Mouse (Mus musculus) thymus, adult 18-20 months (tissue): ENCODE results near the gene Slc7a7.
A peak's percentile ranks its signal among the peaks of the same experiment; 100 is the strongest.

Experiments
- DNase-seq, 2 experiments: peaks; one replicate each; pipeline ENCODE4 v3.0.0; 2022; ENCODE audit warnings: mixed read lengths in 2 of 2

Gene Slc7a7

DNA sequence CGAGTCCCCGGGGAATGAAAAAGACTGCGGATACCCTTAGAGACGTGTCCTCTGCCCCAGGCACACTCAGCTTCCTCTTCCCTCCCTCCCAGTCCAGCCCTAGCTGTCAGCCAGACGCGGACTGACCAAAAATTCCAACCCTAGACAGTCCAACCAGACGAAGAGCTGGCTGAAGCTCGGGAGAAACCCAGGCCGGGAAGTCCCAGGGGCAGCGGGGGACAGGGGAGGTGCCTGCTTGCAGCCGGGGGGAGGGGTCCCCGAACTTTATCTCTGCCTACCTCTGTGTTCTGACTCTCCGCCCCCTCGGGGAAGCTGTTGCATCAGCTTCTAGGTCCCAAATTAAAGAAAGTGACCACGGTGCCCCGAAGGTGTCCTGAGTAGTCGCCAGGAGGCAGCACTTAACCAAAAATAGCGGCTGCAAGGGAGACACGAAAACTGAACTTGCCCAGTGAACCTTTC, at the start of gene Slc7a7:
TSS of gene Slc7a7 (minus strand) at position 158 of the 459 bp plus-strand sequence.
- DNase-seq: no peak

DNA sequence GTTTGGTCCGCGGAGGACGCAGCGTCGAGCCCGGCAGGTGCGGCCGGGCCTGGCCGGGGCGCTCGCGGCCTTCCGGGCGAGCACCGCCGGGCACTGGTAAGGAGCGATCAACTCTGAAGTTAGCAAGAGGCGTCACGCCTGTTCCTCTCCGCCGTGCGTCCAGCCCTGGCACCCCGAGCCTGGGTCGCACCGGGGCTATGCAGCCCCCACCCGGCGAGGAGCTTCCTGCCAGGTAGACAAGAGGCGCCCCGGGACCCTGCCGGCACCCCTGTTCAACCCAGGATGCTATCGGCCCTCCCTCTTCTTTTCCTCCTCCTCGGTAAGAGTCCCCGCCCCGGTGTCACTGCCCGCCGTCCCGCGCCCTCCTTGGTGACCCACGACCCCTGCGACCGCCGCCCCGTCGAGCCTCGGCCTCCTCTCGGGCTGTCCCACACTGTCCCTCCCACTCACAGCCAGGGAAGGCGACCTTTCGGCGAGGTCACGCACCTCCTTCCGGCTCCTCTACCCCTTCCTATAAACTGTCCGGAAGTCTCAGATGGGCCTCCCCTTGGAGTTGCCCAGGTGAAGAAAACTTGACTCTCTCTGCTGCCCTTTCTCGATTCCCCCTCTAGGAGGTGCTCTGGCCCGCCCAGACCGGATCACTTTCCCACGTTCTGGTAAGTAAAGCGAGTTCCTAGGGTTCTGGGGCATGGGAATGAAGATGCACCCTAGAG, 46.9 kb upstream of the Slc7a7 start:
- DNase-seq: peak; percentile 71 to 82

DNA sequence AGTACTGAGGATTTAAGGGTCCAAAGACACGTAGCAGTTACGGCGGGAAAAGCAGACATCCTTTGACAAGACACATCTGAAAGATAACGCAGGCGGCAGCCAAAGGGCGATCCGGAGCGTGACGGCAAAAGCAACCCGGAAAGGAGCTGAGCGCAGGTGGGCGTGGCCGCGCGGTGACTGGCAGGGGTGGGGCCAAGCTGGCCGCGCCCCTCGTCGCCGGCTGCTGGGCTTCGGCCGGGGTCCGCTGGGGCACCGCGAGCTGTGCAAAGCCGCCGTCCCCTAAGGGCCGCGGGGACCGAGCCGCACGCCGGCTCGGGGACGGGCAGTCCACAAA, 46.3 kb upstream of the Slc7a7 start, which contains the start of gene Lrp10:
TSS of gene Lrp10 (plus strand) at position 179 of the 334 bp plus-strand sequence.
- DNase-seq: peak; percentile 86 to 89

DNA sequence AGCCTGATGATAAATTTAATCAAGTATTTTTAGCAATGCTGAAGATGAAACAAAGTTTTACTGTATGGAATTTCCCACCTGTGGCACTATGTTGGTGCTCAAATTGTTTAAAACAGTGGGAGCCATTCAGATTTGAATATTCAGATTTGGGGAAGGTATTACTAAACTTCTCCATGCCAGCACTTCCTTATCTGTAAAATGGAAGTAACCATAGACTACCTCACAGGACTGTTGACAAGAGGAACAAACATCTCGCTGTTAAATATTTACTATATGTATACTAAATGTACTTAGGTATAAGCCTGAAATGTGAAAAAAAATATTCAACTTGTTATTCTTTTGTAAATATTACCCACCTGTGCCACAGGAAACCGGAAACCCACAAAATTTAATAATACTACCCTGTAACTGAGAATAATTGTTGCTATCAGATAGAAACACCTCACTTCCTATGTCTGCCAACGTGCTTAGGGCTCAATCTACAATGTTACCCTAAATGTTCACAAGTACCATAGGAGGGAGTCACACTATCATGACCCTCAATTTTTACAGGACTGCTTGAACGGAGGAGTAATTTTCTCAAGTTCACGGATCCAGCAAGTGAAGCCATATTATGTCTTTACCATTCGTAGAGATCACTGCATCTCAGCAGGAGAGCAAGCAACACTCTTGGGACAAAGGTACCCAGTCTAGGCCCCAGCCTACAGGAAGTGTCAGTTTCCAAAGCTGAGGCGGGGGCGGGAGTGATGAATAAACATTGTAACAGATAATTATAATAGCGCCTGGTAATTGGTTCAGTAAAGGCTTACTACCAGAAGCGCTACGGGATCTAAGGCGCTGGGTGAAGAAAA, 45.8 kb upstream of the Slc7a7 start:
- DNase-seq: no peak

DNA sequence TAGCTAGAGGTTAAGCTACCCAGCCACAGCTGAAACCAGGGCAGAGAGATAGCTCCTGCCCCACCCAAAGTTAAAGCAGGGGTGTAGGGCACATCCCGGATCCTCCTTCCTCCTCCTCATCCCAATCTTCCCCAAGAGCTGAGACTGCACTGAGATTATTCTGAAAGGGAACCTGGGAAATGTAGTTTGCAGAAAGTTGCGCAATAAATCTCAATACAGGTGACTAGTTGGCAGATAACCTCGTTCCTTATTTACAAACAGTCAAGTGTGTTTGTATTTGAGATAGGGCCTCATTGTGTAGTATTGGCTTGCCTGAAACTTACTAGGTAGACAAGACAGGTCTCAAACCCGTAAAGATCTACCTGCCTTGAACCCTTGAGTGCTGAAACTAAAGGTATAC, 44.6 kb upstream of the Slc7a7 start:
- no peak for DNase-seq

DNA sequence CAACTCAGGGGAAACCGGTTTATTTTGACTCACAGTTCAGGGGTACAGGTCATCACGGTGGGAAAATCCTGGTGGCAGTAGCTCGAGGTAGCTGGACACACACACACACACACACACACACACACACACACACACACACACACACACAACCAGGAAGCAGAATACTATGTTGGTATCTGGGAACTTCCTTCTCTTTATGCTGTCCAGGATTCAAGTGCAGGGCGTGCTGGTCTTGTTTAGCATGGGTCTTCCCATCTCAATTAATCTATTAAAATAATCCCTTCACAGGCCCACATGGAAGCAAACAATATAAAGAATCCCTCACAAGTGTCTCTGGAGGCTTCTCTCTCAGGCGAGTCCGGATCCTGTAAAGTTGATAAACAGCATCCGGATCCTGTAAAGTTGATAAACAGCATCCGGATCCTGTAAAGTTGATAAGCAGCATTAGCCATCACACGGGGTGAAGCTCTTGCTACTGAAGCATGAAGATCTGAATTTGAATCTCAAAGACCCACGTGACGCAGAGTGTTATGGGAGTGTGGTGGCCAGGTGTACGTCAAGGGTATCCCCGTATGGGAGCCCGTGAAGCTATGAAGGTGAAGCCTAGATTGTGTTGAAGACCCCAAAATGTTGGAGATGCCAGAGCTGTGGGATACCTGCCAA, 40.5 kb upstream of the Slc7a7 start:
- DNase-seq: no peak

DNA sequence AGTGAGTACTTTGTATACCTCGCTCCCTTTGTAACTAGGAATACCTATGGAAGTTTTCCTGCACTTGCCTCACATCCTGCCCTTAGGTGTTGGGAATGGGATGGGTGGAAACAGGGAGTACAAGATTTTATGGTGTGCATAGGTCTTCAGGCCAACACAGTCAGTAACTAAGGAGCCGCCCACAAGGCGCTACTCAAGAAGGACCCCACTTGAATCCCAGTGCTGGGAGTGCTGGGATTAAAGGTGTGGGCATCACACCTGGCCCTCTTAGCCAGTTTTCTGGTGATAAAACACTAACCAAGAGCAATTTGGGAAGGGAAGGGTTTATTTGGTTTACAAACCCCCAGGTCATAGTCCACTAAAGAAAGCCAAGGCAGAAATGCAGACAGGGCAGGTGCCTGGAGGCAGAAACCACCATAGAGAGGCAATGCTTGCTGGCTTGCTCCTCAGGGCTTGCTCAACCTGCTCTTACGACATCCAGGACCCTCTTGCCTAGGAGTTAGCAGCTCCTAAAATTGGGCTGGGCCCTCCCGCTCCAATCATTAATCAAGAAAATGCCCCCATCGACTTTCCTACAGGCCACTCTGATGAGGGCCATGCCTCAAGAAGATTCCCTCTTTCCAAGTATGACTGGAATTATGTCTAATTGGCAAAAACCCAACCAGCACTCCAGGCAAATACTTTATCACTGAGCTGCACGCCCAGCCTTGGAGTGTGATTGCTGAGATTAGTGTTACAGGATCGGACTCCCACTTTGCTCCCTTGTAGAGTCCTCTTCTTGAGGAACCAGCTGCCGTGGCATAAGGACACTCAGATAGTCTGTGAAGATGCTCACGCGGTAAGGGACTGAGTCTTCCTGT, 37.3 kb upstream of the Slc7a7 start:
- DNase-seq: no peak

DNA sequence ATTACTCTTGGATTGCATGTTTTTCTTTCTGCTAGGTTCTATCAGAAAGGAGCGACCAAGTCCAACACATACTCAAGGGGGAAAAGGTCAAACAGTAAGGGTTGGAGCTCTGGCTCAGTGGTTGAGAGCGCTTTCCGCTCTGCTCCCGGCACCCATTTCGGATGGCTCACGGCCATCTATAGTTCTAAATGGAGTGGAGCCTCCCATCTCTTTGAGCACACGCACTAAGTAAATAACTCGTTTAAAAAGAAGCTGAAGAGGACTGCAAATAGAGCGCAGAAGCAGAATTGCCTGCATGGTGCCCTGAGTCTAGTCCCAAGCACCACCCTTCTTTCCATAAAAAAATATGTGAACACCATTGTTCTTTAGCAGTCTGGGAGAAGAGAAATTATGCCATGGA, 36.0 kb upstream of the Slc7a7 start:
- no peak for DNase-seq

DNA sequence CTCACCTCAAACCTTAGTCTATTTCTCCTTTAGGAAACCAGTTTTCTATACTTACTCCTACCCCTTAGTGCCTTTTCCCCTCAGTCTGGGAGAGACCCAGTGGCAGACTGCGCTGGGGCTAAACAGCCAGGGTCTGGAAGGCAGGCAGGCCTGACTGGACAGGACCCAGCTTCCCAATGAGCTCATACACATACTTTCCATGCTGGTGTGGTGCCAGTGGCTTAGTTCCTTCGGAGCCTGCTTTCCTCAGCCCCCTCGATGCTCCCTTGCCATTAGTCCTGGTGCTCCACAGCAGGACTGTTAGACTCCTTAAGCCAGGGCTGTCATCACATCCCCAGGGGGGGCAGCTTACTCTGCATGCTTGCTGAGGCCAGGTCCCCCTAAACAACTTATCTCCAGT, 27.9 kb upstream of the Slc7a7 start:
- no peak for DNase-seq

DNA sequence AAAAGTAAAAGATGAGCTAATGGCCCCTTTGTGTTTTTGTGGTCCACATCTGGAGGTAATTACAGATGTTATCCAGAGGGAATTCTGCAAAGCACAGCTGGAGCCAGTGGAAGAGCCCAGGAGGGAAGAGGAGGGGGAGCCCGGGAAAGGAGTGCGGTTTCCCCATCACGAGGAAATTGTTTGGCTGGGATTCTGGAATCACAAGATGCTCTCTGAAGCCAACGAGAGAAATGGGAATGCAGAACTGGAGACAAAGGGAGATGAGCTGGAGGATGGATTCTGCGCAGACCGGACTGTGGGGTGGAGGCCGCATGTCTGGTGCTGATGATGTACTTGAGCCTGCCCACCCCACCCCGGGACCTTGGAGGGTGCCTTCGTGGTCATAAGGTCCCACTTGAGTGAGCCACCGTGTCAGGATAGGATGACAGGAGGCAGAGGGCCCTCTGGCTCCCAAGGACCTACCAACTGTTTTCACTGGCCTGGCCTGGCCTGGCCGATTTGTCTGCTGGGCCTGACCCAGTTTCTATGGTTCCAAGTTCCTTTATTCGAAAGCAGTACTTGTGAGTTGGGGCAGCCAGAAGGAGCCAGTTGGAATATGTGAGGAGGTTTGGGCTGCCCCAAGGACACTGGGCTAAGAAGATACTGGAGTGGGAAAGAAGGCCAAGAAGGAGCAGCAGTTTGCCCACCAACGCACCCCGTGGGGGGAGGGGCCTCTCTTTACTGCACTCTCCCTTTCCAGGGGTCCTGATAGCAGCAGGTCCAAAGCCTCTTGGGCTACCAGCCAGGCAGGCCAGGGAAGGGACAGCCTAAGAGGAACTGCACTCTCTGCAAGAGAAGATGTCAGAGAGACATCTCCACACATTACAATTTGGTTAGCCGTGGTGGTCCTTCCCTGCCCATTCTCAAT, 26.4 kb upstream of the Slc7a7 start:
- no peak for DNase-seq

DNA sequence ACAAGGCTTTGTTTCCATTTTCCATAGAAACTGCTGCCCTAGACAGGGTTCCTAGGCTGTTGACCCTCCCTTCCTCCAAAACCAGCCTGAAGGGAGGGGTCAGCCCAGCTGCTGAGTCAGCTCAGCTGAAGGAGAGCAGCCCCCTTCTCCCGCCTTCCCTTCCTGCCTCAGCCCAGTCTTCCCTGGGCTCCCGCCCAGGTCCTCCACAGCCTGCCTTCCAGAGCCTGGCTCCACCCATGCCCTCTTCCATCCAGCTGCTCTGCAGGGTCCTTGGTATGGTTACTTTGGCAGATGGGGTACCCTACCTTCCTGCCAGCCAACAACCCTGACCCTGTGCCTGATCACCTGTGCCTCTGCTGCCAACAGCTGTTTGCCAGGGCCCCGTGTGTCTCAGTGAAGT, 25.6 kb upstream of the Slc7a7 start:
- DNase-seq: no peak

DNA sequence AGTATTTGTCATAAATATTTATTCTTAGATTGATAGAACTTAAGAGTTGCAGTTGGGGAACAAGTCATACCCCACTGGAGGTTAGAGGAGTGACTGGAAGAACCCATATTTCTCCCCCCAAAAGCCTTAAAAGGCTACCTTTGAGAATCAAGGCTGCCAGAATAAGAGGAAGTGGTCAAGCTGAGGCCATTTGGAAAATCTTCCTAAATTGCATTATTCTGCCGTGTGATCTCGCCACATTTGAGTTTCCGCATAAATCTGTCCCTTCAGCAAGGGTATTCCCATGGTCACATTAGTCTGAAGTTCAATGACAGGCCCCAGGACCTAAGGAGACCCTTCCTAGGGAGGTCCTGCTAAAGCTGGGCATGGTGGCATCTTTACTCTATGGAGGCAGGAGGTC, 25.0 kb upstream of the Slc7a7 start:
- no peak for DNase-seq

DNA sequence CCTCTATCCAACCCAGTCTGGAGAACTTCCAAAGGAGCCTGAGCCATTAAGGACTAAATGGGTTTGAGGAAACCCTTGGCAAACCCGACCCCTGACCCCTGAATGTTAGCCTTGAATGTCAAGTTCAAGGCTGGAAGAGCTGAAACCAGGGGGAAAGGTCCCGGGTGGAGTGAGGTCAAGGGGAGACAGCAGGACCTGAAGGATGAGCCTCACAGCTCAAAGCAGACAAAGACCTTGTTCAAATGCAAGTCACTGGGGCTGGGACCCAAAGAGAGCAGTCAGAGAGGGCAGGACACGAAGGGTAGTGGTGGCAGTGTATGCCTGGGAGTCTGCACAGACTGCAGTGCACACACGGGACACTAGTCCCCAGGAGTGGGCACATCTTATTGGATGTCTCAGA, 23.8 kb upstream of the Slc7a7 start:
- DNase-seq: no peak

DNA sequence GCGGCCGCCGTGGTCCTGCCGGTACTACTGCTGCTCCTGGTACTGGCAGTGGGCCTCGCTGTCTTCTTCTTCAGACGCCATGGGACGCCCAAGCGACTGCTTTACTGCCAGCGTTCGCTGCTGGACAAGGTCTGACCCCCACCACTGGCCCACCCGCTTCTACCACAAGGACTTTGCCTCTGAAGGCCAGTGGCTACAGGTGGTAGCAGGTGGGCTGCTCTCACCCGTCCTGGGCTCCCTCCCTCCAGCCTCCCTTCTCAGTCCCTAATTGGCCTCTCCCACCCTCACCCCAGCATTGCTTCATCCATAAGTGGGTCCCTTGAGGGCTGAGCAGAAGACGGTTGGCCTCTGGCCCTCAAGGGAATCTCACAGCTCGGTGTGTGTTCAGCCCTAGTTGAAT, 23.0 kb upstream of the Slc7a7 start:
- DNase-seq: no peak

DNA sequence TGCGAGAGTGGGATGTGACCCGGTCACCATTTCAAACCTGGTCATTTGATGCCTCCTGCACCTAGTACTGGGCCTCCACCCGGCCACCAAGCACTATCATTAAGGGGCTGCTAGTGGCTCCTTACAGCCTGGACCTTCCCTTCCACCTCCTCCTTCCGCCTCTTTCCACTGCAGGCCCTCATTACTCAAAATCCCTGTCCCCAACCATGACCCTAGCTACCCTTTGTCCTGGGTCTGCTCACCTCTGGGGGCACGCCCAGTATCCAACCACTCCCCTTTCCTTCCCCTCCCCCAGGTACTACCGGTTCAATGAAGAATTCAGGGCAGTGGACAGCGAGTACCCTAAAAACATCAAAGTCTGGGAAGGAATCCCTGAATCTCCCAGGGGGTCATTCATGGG, 22.0 kb upstream of the Slc7a7 start:
- DNase-seq: no peak

DNA sequence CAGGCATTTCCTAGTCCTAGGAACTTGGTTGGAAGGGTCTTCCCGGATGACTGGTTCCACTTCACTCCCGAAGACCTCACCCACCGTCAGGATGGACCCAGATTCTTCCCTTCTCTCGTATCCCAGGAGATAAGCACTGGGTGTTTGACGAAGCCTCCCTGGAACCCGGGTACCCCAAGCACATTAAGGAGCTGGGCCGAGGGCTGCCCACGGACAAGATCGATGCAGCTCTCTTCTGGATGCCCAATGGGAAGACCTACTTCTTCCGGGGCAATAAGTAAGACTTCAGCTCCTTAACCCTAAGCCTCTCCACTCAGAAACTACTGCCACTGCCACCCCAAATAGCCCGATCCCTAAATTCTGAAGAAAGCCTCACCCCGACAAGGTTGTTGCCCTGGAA, 21.6 kb upstream of the Slc7a7 start:
- no peak for DNase-seq

DNA sequence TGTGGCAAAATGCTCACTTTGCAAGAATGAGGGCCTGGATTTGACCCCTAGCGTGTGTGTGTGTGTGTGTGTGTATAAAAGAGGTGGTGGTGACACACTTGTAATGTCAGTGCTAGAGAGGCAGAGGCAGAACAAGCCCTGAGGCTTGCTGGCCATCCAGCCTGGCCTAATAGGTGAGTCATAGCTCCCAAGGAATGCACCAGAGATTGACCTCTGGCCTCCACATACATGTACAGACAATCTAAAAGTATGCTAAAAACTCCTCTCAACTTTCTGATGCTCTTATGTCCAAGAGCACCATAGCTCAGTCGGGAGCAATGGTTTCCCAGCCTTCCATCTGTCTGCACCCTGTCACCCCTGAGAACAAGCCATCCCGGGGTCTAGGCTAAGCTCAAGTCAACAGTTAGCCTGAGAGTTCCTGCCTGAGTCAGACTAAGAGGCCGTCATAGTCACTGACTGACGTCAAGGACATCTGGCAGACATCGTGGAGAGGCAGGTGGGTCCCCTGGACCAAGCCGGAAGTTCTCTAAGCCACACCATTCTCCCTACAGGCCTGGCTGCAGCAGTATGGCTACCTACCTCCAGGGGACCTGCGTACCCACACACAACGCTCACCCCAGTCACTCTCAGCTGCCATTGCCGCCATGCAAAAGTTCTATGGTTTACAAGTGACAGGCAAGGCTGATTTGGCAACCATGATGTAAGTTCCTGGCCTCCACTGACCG, 17.8 kb upstream of the Slc7a7 start:
- no peak for DNase-seq

DNA sequence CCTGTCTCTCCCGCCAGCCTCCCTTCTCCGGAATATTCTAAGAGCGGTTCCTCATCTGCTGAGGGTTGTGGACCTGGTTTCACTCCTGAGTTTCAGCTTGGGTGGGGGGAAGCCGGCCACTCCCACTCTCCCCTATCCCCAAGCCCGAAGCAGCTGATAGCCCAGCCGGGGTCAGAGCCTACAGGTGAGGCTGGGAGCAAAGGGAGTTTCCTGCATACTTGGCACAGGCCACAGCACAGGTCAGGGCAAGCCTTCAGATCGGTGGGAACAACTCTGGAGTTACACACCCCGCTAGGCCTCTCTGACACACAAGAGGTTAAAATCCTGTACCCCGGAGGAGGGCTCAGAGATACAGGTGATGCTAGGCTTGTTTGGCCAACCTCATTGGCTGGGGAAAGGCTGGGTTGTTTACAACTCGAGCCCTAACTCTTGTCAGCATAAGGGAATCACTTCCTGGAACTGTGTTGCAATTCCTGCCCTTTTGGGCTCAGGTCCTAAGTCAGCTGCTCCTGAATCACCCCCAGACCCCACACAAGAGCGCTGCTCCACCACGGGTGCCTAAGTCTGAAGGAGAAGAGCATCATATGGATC, 16.5 kb upstream of the Slc7a7 start:
- DNase-seq: no peak

DNA sequence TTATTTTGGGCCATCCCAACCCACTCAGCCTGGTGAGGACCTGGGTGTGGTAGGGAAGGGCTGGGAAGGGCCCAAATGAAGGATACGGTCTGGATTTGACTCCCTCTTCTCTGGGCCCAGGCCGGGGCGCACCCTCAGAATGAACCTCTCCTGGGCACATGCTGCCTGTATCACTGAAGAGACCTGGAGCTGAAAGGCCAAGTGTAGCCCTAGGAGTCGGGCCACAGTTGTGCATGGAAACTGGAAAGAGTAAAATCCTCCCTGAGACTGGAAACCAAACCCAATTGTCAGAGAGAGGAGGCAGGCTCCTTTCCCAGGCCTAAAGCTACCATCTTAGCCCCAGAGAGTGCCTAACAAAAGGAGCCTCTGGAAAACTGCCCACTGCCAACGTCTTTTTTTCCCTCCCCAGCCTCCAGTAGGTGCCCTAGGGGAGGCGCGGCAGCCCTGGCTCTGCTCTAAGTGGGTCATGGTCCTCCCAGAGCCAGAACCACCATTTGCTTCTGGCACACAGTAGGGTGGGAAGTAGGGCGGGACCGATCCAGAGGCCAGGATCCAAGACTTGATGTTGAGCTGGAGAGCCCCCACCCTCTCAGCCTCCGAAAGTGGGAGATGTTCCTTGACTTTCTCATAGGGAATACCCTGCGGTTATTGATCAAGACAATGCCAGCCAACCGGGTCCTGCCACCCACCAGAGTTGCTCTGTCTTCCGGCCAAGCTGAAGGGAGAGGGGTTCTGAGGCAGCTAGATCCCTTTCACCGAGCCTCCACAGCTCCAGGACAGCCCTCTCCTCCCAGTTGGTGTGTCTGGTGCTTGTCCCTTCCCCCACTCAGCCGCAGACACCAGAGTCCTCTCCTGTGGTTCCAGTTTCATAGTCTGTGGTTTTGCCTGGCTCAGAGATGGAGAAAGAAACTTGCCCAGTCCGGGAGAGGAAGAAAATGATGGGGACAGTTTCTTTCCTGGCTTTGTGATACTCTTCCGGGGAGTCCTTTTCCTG, 15.6 kb upstream of the Slc7a7 start:
- no peak for DNase-seq
